Mouse (Mus musculus) heart, adult 2 months (tissue): Measurements from ENCODE around the gene Fbxw7.

Experiments used
- CTCF ChIP-seq: fragments of 200-600 bp; IDR thresholded peaks from 2 replicates; pipeline ENCODE4 v1.8.1; 2022; ENCODE audit warnings: antibody characterized with exemption, mild to moderate bottlenecking, moderate library complexity
- EP300 ChIP-seq: fragments of 200-500 bp; IDR thresholded peaks from 2 replicates; pipeline ENCODE4 v1.6.1; 2011; ENCODE audit warnings: low read depth, low read length, control low read depth; ENCODE audit not compliant: insufficient read depth
- POLR2A ChIP-seq: fragments of 200-500 bp; IDR thresholded peaks from 2 replicates; pipeline ENCODE4 v1.6.1; 2011; ENCODE audit warnings: mild to moderate bottlenecking, low read depth, low read length, control low read depth; ENCODE audit not compliant: insufficient read depth

DNA sequence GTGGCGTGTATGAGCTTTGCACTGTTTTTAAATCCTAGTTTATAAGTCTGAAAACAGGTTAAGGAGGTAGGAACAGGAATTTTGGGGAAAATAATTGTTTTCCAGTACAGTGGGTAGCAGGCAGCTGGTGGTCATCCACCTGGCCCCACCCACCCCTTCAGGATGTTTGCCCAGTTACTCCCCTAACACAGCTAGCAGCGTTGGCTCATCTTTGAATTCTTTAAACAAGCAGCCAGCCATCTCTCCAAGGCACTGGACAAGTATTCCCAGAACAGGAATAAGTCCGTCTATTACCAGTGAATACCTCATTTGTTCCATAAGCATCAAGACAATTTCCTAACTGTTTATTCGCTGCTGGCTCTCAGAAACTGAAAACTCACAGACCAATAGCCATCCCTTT, 39.5 kb upstream of the Fbxw7 start:
- TF ChIP-seq EP300 (no peak), POLR2A (no peak), CTCF (no peak)
